Mouse (Mus musculus): Measurements from ENCODE around the gene Mrm1. TPM values are rescaled to one million over a fixed set of nuclear protein-coding genes. Genes with fewer than 3 reads are reported as not detected.

Gene Mrm1
- total RNA-seq, 2 experiments from 2014 or later: 16.1 to 22.0 TPM

Other genes with a start within 250 kb of the Mrm1 start
- 10 to 100 TPM; 89.9 to 97.0 TPM for gene Dhrs11, start 9.5 kb upstream of the Mrm1 start, total RNA-seq (2021)
- 10 to 100 TPM; 54.5 to 62.1 TPM for gene Ggnbp2, start 51.3 kb upstream of the Mrm1 start, total RNA-seq (2021)
- gene Myo19, start 60.6 kb upstream of the Mrm1 start, total RNA-seq (2021): 10 to 100 TPM; 10.5 to 10.9 TPM
- 1 to 10 TPM; 5.5 to 6.7 TPM for gene Pigw, start 60.8 kb upstream of the Mrm1 start, total RNA-seq (2021)
- gene Znhit3, start 96.9 kb upstream of the Mrm1 start, total RNA-seq (2021): 1 to 10 TPM; 9.5 TPM
- 10 to 100 TPM; 46.9 to 55.9 TPM for gene Car4, start 138.3 kb upstream of the Mrm1 start, total RNA-seq (2021)